Mouse (Mus musculus) midbrain, embryonic 12.5 days (tissue): ENCODE results near the gene Gabarap. TPM values are rescaled to one million over a fixed set of nuclear protein-coding genes. Genes with fewer than 3 reads are reported as not detected.
"Not testable (repeated sequence)": the region's sequence is repeated elsewhere in the genome, so short reads cannot be mapped to it uniquely, and the experiment has no call there.

Experiments
- ATAC-seq: fragments of 200-750 bp; cut with Nextera tagmentation; 2 replicates; pipeline ENCODE4 v1.8.0; 2017; ENCODE audit warnings: low read depth, moderate TSS enrichment, moderate library complexity; ENCODE audit not compliant: low FRiP score
- H3K27ac ChIP-seq: fragments of 300-500 bp; sonication (generic); replicated peaks from 2 replicates; pipeline ENCODE4 v1.5.1; 2016; ENCODE audit warnings: mild to moderate bottlenecking
- H3K27me3 ChIP-seq: fragments of 300-500 bp; sonication (generic); 2 replicates; pipeline ENCODE4 v1.6.1; 2016; ENCODE audit warnings: mild to moderate bottlenecking
- H3K36me3 ChIP-seq: fragments of 300-500 bp; sonication (generic); 2 replicates; pipeline ENCODE4 v1.6.1; 2016
- H3K4me1 ChIP-seq: fragments of 300-500 bp; sonication (generic); 2 replicates; pipeline ENCODE4 v1.6.1; 2016
- H3K4me2 ChIP-seq: fragments of 300-500 bp; sonication (generic); replicated peaks from 2 replicates; pipeline ENCODE4 v1.6.1; 2016; ENCODE audit warnings: mild to moderate bottlenecking, moderate library complexity
- H3K4me3 ChIP-seq: fragments of 300-500 bp; sonication (generic); 2 replicates; pipeline ENCODE4 v1.5.1; 2016; ENCODE audit warnings: mild to moderate bottlenecking
- H3K9ac ChIP-seq: fragments of 300-500 bp; sonication (generic); replicated peaks from 2 replicates; pipeline ENCODE4 v1.6.1; 2016; ENCODE audit warnings: mild to moderate bottlenecking, moderate library complexity
- H3K9me3 ChIP-seq: fragments of 300-500 bp; sonication (generic); 2 replicates; pipeline ENCODE4 v1.6.1; 2016; ENCODE audit warnings: mild to moderate bottlenecking
- WGBS: fragments of 180-500 bp; shearing (Covaris S2); methylation state at CpG from one replicate; pipeline ENCODE4 v1.1.7; 2016; 5-methylcytosine and 5-hydroxymethylcytosine counted together
- polyA plus RNA-seq: library from polyadenylated mRNA; unstranded; fragments of >200 nt; fragmentation: Nextera tagmentation; extraction: Ambion mirVana; gene quantifications from 2 replicates; pipeline ENCODE4 v1.2.1, GENCODE M21; 2016

The Gabarap gene
- polyA plus RNA-seq, 1 experiment from 2014 or later, result 567 TPM

GRCm38 (mm10) chr11:70005521-70005920 is 14.6 kb downstream of the Gabarap start:
- Histone ChIP-seq H3K36me3 (peaks cover 62% of the 10 kb centered on the region), H3K4me1 (peaks cover 29% of the 10 kb centered on the region), H3K4me3 (no peak overlapping the region), H3K27ac (no peak overlapping the region), H3K9me3 (no peaks in the 10 kb centered on the region), H3K9ac (no peak overlapping the region), H3K4me2 (no peak overlapping the region), H3K27me3 (no peaks in the 10 kb centered on the region)
- no peak for ATAC-seq
- 53% methylated on average over 5 of the region's 5 CpGs for WGBS

GRCm38 (mm10) chr11:70010033-70010432 is 19.1 kb downstream of the Gabarap start:
- Histone ChIP-seq H3K4me1 (peaks cover 13% of the 10 kb centered on the region), H3K27me3 (no peaks in the 10 kb centered on the region), H3K4me2 (no peak overlapping the region), H3K4me3 (no peak overlapping the region), H3K9ac (no peak overlapping the region), H3K27ac (no peak overlapping the region), H3K9me3 (no peaks in the 10 kb centered on the region), H3K36me3 (peaks cover 88% of the 10 kb centered on the region)
- no peak for ATAC-seq
- 88% methylated on average over 6 of the region's 6 CpGs for WGBS

GRCm38 (mm10) chr11:70010548-70010947 is 19.6 kb downstream of the Gabarap start:
- H3K4me3 ChIP-seq, result no peak overlapping the region
- peaks cover 18% of the 10 kb centered on the region for H3K4me1 ChIP-seq
- H3K4me2 ChIP-seq, result no peak overlapping the region
- ATAC-seq, result no peak
- peaks cover 83% of the 10 kb centered on the region for H3K36me3 ChIP-seq
- 90% methylated on average over 12 of the region's 12 CpGs for WGBS
- no peak overlapping the region for H3K9ac ChIP-seq
- H3K9me3 ChIP-seq, result no peaks in the 10 kb centered on the region
- no peaks in the 10 kb centered on the region for H3K27me3 ChIP-seq
- H3K27ac ChIP-seq, result no peak overlapping the region

GRCm38 (mm10) chr11:70010961-70011360 is 20.0 kb downstream of the Gabarap start:
- Histone ChIP-seq H3K36me3 (peaks cover 79% of the 10 kb centered on the region), H3K4me3 (no peak overlapping the region), H3K9me3 (no peaks in the 10 kb centered on the region), H3K27me3 (no peaks in the 10 kb centered on the region), H3K4me1 (peaks cover 19% of the 10 kb centered on the region), H3K9ac (no peak overlapping the region), H3K27ac (no peak overlapping the region), H3K4me2 (no peak overlapping the region)
- ATAC-seq, result no peak
- 84% methylated on average over 10 of the region's 10 CpGs for WGBS

GRCm38 (mm10) chr11:70012931-70013330 is 22.0 kb downstream of the Gabarap start:
- Histone ChIP-seq H3K9me3 (no peaks in the 10 kb centered on the region), H3K27ac (no peak overlapping the region), H3K27me3 (no peaks in the 10 kb centered on the region), H3K4me3 (no peak overlapping the region), H3K4me2 (no peak overlapping the region), H3K4me1 (peaks cover 31% of the 10 kb centered on the region), H3K36me3 (peaks cover 59% of the 10 kb centered on the region), H3K9ac (0 out of 2 replicates have a peak overlapping the region, but pooled peaks have one; percentile 4)
- no peak for ATAC-seq
- 88% methylated on average over 9 of the region's 9 CpGs for WGBS

GRCm38 (mm10) chr11:70013408-70013807 is 22.5 kb downstream of the Gabarap start:
- Histone ChIP-seq H3K9ac (0 out of 2 replicates have a peak overlapping the region, but pooled peaks have one; percentile 4), H3K9me3 (no peaks in the 10 kb centered on the region), H3K4me2 (no peak overlapping the region), H3K36me3 (peaks cover 54% of the 10 kb centered on the region), H3K4me3 (no peak overlapping the region), H3K27ac (0 out of 2 replicates have a peak overlapping the region, but pooled peaks have one; percentile 20), H3K27me3 (no peaks in the 10 kb centered on the region), H3K4me1 (peaks cover 36% of the 10 kb centered on the region)
- no peak for ATAC-seq
- WGBS, result 89% methylated on average over 3 of the region's 3 CpGs

GRCm38 (mm10) chr11:70014051-70014450 is 23.1 kb downstream of the Gabarap start:
- Histone ChIP-seq H3K4me2 (no peak overlapping the region), H3K4me3 (no peak overlapping the region), H3K36me3 (peaks cover 48% of the 10 kb centered on the region), H3K9ac (0 out of 2 replicates have a peak overlapping the region, but pooled peaks have one; percentile 74), H3K9me3 (no peaks in the 10 kb centered on the region), H3K27me3 (no peaks in the 10 kb centered on the region), H3K27ac (no peak overlapping the region), H3K4me1 (peaks cover 41% of the 10 kb centered on the region)
- no peak for ATAC-seq
- 60% methylated on average over 5 of the region's 5 CpGs for WGBS

GRCm38 (mm10) chr11:70014880-70015558 is 24.1 kb downstream of the Gabarap start, which contains the start of gene Acadvl:
Acadvl (minus strand) TSS chr11:70015411.
- H3K9ac ChIP-seq, result peak within 1 kb of the TSS; percentile 74
- peak within 1 kb of the TSS; percentile 52 for H3K4me3 ChIP-seq
- H3K27me3 ChIP-seq, result no peaks in the 10 kb centered on the region
- peaks cover 51% of the 10 kb centered on the region for H3K4me1 ChIP-seq
- ATAC-seq, result peak; percentile 71
- peaks cover 38% of the 10 kb centered on the region for H3K36me3 ChIP-seq
- 1% methylated on average over 35 of the region's 35 CpGs for WGBS
- H3K27ac ChIP-seq, result peak within 1 kb of the TSS; percentile 70
- peak within 1 kb of the TSS; percentile 79 for H3K4me2 ChIP-seq
- no peaks in the 10 kb centered on the region for H3K9me3 ChIP-seq

GRCm38 (mm10) chr11:70015677-70016076 is 24.7 kb downstream of the Gabarap start:
- Histone ChIP-seq H3K27ac (0 out of 2 replicates have a peak overlapping the region, but pooled peaks have one; percentile 70), H3K4me3 (peak overlapping the region; percentile 52; the same call in 1 of the 2 replicates), H3K9ac (0 out of 2 replicates have a peak overlapping the region, but pooled peaks have one; percentile 74), H3K27me3 (no peaks in the 10 kb centered on the region), H3K4me1 (peaks cover 57% of the 10 kb centered on the region), H3K4me2 (peak overlapping the region; percentile 79), H3K36me3 (peaks cover 32% of the 10 kb centered on the region), H3K9me3 (no peaks in the 10 kb centered on the region)
- ATAC-seq, result no peak
- whole genome bisulfite sequencing, result 70% methylated on average over 6 of the region's 6 CpGs

GRCm38 (mm10) chr11:70016177-70016576 is 25.2 kb downstream of the Gabarap start:
- H3K9ac ChIP-seq, ATAC-seq, H3K27ac ChIP-seq, H3K27me3 ChIP-seq, H3K4me3 ChIP-seq, H3K9me3 ChIP-seq, H3K4me2 ChIP-seq: not testable (repeated sequence)
- 78% methylated on average over 2 of the region's 2 CpGs for WGBS
- Histone ChIP-seq H3K36me3 (peaks cover 27% of the 10 kb centered on the region), H3K4me1 (peaks cover 57% of the 10 kb centered on the region)

- 56% methylated on average over 3 of the region's 3 CpGs for WGBS
- peak within 1 kb of the TSS; percentile 91 for H3K4me2 ChIP-seq
- H3K9me3 ChIP-seq, result no peaks in the 10 kb centered on the region
- no peak for ATAC-seq
- peak within 1 kb of the TSS; percentile 94 for H3K9ac ChIP-seq
- H3K27ac ChIP-seq, result peak within 1 kb of the TSS; percentile 94
- no peaks in the 10 kb centered on the region for H3K27me3 ChIP-seq
- H3K36me3 ChIP-seq, result peaks cover 22% of the 10 kb centered on the region
- peak within 1 kb of the TSS; percentile 72 for H3K4me3 ChIP-seq
- peaks cover 57% of the 10 kb centered on the region for H3K4me1 ChIP-seq
These were observed 25.7 kb downstream of the Gabarap start, which contains the start of gene Dlg4 for GRCm38 (mm10) chr11:70016669-70017068. Dlg4 (plus strand) TSS chr11:70016942.

GRCm38 (mm10) chr11:70017199-70017767 is 26.3 kb downstream of the Gabarap start:
- H3K9ac ChIP-seq, result peak overlapping the region; percentile 94
- WGBS, result 32% methylated on average over 7 of the region's 7 CpGs
- ATAC-seq, result no peak
- peak overlapping the region; percentile 94 for H3K27ac ChIP-seq
- H3K4me2 ChIP-seq, result peak overlapping the region; percentile 91
- H3K4me1 ChIP-seq, result peaks cover 61% of the 10 kb centered on the region
- H3K4me3 ChIP-seq, result peak overlapping the region; percentile 72
- no peaks in the 10 kb centered on the region for H3K9me3 ChIP-seq
- H3K36me3 ChIP-seq, result peaks cover 16% of the 10 kb centered on the region
- no peaks in the 10 kb centered on the region for H3K27me3 ChIP-seq
